Mouse (Mus musculus): ENCODE measurements at regions not wholly inside any gene's neighbourhood (a gene's known extent, or its start where the extent isn't known, plus 50 kb on each side); places are given as distances from the start of the nearest gene placed in this dataset.

DNA sequence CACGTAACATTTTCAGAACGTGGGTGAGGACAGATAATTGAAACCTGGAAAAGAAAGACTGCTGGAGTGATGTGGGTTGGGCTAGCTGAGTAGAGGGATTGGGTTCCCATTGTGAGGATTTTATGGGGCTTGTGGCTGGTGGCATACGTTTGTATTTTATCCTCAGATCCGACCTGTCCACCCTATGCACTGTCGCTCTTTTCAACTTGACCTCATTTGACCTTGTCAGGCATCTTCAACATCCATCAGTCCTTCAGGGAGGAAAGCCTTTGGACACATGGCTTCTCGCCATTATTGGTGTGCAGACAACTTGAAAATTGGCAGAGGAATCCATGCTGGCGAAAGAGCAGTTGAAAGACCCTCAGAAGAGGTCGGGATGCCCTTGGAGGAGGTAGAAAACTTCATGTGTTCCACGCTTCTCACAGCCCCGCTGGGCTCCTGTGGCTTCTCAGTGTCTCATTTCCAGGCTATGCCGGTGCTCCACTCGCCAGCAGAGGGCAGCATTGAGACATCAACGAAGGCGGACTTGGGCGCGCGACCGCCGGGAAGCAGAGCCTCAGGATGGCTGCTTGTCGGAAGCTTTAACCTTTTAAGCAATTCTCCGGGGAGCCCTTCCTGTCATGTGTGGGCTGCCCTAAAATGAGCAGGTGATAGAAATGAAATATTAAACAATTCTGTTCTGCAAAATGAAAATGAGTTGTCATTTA lies 896.8 kb upstream of the Car8 start:
- peak; percentile 91 for TF ChIP-seq CTCF (IDR thresholded peaks at IDR 0.05; ENCODE audit: control insufficient read depth, insufficient read depth, insufficient replicate concordance, low read depth, low read length)
- TF ChIP-seq POLR2A (IDR thresholded peaks at IDR 0.05; ENCODE audit: control insufficient read depth, low read depth, low read length) = no peak

All from testis, adult 2 months (tissue).